Mouse (Mus musculus) limb, embryonic 12.5 days (tissue): Measurements from ENCODE around the gene Ak2. TPM values are rescaled to one million over a fixed set of nuclear protein-coding genes. Genes with fewer than 3 reads are reported as not detected.

ENCODE experiments used
- ATAC-seq: fragments of 200-750 bp; cut with Nextera tagmentation; 2 replicates; pipeline ENCODE4 v1.8.0; 2017; ENCODE audit warnings: low read depth, moderate TSS enrichment; ENCODE audit not compliant: insufficient number of reproducible peaks, insufficient read depth, low FRiP score, low TSS enrichment
- H3K27ac ChIP-seq: fragments of 300-500 bp; sonication (generic); 2 replicates; pipeline ENCODE4 v1.5.1; 2016; ENCODE audit warnings: mild to moderate bottlenecking, moderate library complexity
- H3K27me3 ChIP-seq: fragments of 300-500 bp; sonication (generic); 2 replicates; pipeline ENCODE4 v1.6.1; 2016; ENCODE audit warnings: mild to moderate bottlenecking, moderate library complexity
- H3K36me3 ChIP-seq: fragments of 300-500 bp; sonication (generic); 2 replicates; pipeline ENCODE4 v1.6.1; 2016; ENCODE audit warnings: mild to moderate bottlenecking, moderate library complexity
- H3K4me1 ChIP-seq: fragments of 300-500 bp; sonication (generic); replicated peaks from 2 replicates; pipeline ENCODE4 v1.6.1; 2016
- H3K4me2 ChIP-seq: fragments of 300-500 bp; sonication (generic); 2 replicates; pipeline ENCODE4 v1.6.1; 2016; ENCODE audit warnings: mild to moderate bottlenecking, moderate library complexity
- H3K4me3 ChIP-seq: fragments of 300-500 bp; sonication (generic); replicated peaks from 2 replicates; pipeline ENCODE4 v1.5.1; 2016; ENCODE audit warnings: mild to moderate bottlenecking
- H3K9ac ChIP-seq: fragments of 300-500 bp; sonication (generic); replicated peaks from 2 replicates; pipeline ENCODE4 v1.6.1; 2016; ENCODE audit warnings: mild to moderate bottlenecking, moderate library complexity
- H3K9me3 ChIP-seq: fragments of 300-500 bp; sonication (generic); 2 replicates; pipeline ENCODE4 v1.6.1; 2016; ENCODE audit warnings: mild to moderate bottlenecking, moderate library complexity
- WGBS: fragments of 180-500 bp; shearing (Covaris S2); methylation state at CpG from one replicate; pipeline ENCODE4 v1.1.7; 2016; 5-methylcytosine and 5-hydroxymethylcytosine counted together
- polyA plus RNA-seq: library from polyadenylated mRNA; unstranded; fragments of >200 nt; fragmentation: Nextera tagmentation; extraction: Ambion mirVana; gene quantifications from 2 replicates; pipeline ENCODE4 v1.2.1, GENCODE M21; 2016

Gene Ak2
- polyA plus RNA-seq, 1 experiment from 2014 or later = 213 TPM

DNA sequence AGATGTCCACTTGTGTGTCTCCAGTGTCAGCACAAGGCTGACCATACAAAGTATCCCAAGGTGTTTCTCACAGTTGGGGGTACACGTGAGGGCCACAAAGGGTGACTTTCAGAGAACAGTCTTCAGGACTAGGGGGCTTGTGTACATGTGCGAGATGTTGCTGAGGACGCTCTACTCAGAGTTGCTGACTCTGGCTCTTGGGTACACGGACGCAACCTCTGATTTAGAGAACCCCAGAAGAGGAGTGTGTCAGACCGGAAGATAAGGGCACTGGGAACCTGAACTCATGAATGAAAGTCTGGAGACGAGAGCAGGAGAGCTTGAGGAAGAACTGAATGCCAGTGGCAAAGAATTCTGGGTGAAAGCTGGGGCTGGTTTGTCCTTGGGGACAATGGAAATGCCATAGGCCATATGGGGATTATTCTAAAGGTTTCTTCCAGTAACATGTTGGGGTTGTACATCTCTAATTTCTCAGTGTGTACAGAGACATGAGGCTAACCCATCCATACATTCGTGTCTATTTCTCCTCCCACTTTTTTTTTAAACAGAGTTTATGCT, 39.7 kb downstream of the Ak2 start:
- Histone ChIP-seq H3K9me3 (no peaks in the 10 kb centered on the region), H3K9ac (no peak overlapping the region), H3K27ac (no peak overlapping the region), H3K4me3 (no peak overlapping the region), H3K36me3 (no peaks in the 10 kb centered on the region), H3K27me3 (no peaks in the 10 kb centered on the region), H3K4me1 (peaks cover 29% of the 10 kb centered on the region), H3K4me2 (no peak overlapping the region)
- WGBS = 90% methylated on average over 8 of the region's 8 CpGs
- no peak for ATAC-seq

DNA sequence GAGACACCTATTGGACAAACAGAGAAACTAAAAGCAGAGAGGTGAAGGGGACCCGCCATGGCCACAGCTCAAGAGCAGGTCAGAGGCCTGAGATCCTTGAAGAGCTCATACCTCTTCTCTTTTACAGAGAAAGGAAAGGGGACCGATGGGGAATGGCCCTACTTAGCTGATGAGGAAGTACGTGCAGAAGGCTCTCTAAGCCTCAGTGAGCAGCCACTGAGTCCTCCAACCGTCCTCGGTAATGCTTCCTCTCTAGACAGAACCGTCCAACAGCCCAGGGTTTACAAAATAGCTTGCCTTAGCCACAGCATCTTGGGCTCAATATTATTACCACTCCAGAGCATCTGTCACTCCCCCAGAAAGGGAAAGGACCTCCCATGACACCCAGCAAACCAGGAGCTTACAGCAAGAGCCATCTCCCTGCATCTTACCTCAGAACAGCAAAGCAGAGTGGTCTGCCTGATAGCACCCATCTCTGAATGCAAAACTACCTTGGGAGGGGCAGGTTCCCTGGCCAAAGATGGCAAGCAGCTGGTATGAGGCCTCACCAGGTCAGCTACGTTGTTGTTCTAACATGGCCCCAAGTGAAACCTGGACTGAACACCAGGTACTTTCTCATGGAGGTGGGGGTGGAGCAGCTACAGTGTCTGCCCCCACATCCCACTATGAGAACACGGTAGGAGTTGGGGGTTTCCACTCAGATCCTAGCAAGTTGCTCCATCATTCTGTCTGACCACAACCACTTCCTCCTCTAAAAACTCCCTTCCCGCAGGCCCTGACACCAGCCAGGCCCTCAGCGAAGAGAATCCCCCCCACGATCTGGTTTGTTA, 40.6 kb downstream of the Ak2 start:
- H3K27ac ChIP-seq = peak overlapping the region; percentile 79
- H3K27me3 ChIP-seq = no peaks in the 10 kb centered on the region
- no peaks in the 10 kb centered on the region for H3K36me3 ChIP-seq
- H3K9me3 ChIP-seq = no peaks in the 10 kb centered on the region
- no peak overlapping the region for H3K9ac ChIP-seq
- H3K4me1 ChIP-seq = peaks cover 29% of the 10 kb centered on the region
- ATAC-seq = no peak
- no peak overlapping the region for H3K4me3 ChIP-seq
- peak overlapping the region; percentile 34; the same call in 1 of the 2 replicates for H3K4me2 ChIP-seq
- 75% methylated on average over 11 of the region's 11 CpGs for WGBS

- Histone ChIP-seq H3K4me2 (peak overlapping the region; percentile 34), H3K4me1 (peaks cover 29% of the 10 kb centered on the region), H3K27me3 (no peaks in the 10 kb centered on the region), H3K9me3 (no peaks in the 10 kb centered on the region), H3K4me3 (no peak overlapping the region), H3K36me3 (no peaks in the 10 kb centered on the region), H3K27ac (peak overlapping the region; percentile 79), H3K9ac (0 out of 2 replicates have a peak overlapping the region, but pooled peaks have one; percentile 12)
- peak; percentile 87 for ATAC-seq
- 27% methylated on average over 17 of the region's 17 CpGs for WGBS
These were observed 41.5 kb downstream of the Ak2 start for GRCm38 (mm10) chr4:129032963-129033951.

- WGBS = 91% methylated on average over 3 of the region's 3 CpGs
- Histone ChIP-seq H3K9me3 (no peaks in the 10 kb centered on the region), H3K4me3 (no peak overlapping the region), H3K4me1 (peaks cover 29% of the 10 kb centered on the region), H3K9ac (no peak overlapping the region), H3K27me3 (no peaks in the 10 kb centered on the region), H3K27ac (no peak overlapping the region), H3K36me3 (no peaks in the 10 kb centered on the region), H3K4me2 (no peak overlapping the region)
- no peak for ATAC-seq
These were observed 42.5 kb downstream of the Ak2 start for GRCm38 (mm10) chr4:129034224-129034623.

- Histone ChIP-seq H3K4me2 (no peak overlapping the region), H3K27me3 (no peaks in the 10 kb centered on the region), H3K4me1 (peaks cover 29% of the 10 kb centered on the region), H3K9ac (no peak overlapping the region), H3K4me3 (no peak overlapping the region), H3K27ac (peak overlapping the region; percentile 64; the same call in 1 of the 2 replicates), H3K36me3 (no peaks in the 10 kb centered on the region), H3K9me3 (no peaks in the 10 kb centered on the region)
- no peak for ATAC-seq
- 54% methylated on average over 13 of the region's 13 CpGs for WGBS
These were observed 43.2 kb downstream of the Ak2 start for GRCm38 (mm10) chr4:129034706-129035660.

- H3K9ac ChIP-seq = no peak overlapping the region
- no peak for ATAC-seq
- H3K27me3 ChIP-seq = no peaks in the 10 kb centered on the region
- no peak overlapping the region for H3K4me3 ChIP-seq
- H3K27ac ChIP-seq = no peak overlapping the region
- WGBS = 64% methylated on average over 7 of the region's 7 CpGs
- H3K36me3 ChIP-seq = no peaks in the 10 kb centered on the region
- H3K4me2 ChIP-seq = no peak overlapping the region
- peaks cover 32% of the 10 kb centered on the region for H3K4me1 ChIP-seq
- no peaks in the 10 kb centered on the region for H3K9me3 ChIP-seq
These were observed 44.2 kb downstream of the Ak2 start for GRCm38 (mm10) chr4:129035851-129036445.

DNA sequence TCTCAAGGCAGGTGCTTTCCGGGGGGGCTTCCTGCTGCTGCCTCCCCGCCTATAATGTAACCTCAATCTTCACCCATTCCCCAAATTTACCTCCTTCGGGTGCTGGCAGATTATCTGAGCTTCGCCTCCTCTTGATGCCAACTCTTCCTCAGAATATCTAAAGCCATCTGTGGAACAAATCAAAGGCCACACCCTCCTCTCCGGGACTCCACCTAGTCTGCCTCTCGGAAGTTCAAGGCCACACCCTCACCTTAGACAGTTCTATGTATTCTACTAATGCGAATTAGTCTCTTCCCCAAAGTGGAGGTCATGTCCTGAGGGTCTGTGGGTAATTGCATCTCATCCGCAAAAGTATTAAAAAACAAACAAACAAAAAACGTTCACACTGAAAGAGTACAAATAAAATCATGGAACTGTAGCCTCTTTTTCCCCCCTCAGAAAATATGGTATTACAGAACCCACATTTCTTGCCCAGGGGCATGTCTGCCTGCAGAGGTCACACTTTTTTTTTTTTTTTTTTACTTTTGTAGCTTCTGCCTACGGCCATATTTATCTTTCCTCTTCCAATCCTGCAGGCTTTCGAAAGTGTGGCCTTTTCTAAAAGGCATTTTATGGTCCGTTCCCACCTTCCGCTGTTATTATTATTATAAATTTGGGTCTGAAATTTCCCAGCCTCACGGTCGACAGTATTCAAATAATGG, 56.1 kb downstream of the Ak2 start:
- peak overlapping the region; percentile 57 for H3K4me3 ChIP-seq
- H3K9me3 ChIP-seq = no peaks in the 10 kb centered on the region
- peak overlapping the region; percentile 65 for H3K9ac ChIP-seq
- H3K4me2 ChIP-seq = peak overlapping the region; percentile 96
- peaks cover 66% of the 10 kb centered on the region for H3K27me3 ChIP-seq
- WGBS = 17% methylated on average over 15 of the region's 15 CpGs
- ATAC-seq = no peak
- H3K4me1 ChIP-seq = peaks cover 5% of the 10 kb centered on the region; the same call in 1 of the 2 replicates
- no peak overlapping the region for H3K27ac ChIP-seq
- no peaks in the 10 kb centered on the region for H3K36me3 ChIP-seq

DNA sequence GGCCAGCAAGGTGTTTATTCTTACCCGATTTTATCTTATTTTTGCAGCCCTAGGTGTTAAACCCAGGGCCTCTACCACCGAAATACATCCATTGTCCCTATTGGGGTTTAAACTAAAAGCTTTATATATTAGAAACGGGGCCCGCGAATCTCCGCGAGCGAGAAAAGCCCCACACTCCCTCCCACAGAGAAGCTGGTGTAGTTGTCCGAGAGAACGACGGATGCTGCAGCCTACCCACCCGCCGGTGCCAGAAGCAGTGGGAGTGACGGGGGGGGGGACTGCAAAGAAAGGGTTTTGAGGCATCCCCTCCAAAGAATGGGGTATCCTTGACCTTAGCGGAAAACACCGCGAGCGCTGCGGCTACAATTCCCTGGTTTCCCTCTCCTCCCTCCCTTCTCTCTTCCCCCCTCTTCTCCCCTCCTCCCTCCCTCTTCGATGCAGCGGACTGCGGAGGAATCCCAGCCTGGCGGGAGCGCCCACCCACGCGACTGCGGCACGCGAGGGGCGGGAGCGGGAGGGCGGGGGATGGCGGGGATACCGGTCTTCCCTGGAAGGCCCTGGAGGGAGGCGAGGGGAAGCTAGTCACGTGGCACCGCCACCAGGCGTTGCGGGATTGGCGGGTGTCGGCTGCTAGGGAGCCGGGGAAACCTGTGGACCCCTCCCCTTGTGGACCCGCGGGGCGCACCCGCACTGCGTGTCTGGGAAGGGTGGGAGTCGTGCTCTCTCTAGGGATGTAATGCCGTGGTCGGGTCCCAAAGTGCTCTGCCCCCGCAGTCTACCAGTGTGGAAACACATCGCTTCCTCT, 56.9 kb downstream of the Ak2 start:
- peaks cover 5% of the 10 kb centered on the region; the same call in 1 of the 2 replicates for H3K4me1 ChIP-seq
- H3K9me3 ChIP-seq = no peaks in the 10 kb centered on the region
- under 1% methylated on average over 52 of the region's 52 CpGs for WGBS
- ATAC-seq = peak; percentile 83
- H3K4me3 ChIP-seq = peak overlapping the region; percentile 57
- H3K27ac ChIP-seq = 0 out of 2 replicates have a peak overlapping the region, but pooled peaks have one; percentile 56
- peak overlapping the region; percentile 96 for H3K4me2 ChIP-seq
- peaks cover 68% of the 10 kb centered on the region for H3K27me3 ChIP-seq
- no peaks in the 10 kb centered on the region for H3K36me3 ChIP-seq
- peak overlapping the region; percentile 65 for H3K9ac ChIP-seq
